Mouse (Mus musculus) liver, adult 2 months (tissue): ENCODE measurements around the gene Il1rn.

Experiments used
- CTCF ChIP-seq: fragments of 200-500 bp; IDR thresholded peaks from 2 replicates; pipeline ENCODE4 v1.5.1; 2011; ENCODE audit warnings: low read depth, low read length, control low read depth
- POLR2A ChIP-seq: fragments of 200-500 bp; IDR thresholded peaks from 2 replicates; pipeline ENCODE4 v1.6.1; 2011; ENCODE audit warnings: low read length, control low read depth; ENCODE audit not compliant: insufficient read depth; ENCODE audit errors: extremely low read depth

- no peak for TF ChIP-seq CTCF
- TF ChIP-seq POLR2A, result no peak
Measured at GRCm38 (mm10) chr2:24363818-24364217, 27.2 kb downstream of the Il1rn start.
